Mouse (Mus musculus): ENCODE measurements around the gene Tmem150a. TPM values are rescaled to one million over a fixed set of nuclear protein-coding genes. Genes with fewer than 3 reads are reported as not detected.

Tmem150a gene
- polyA plus RNA-seq, 1 experiment from 2014 or later = 18.7 TPM

DNA sequence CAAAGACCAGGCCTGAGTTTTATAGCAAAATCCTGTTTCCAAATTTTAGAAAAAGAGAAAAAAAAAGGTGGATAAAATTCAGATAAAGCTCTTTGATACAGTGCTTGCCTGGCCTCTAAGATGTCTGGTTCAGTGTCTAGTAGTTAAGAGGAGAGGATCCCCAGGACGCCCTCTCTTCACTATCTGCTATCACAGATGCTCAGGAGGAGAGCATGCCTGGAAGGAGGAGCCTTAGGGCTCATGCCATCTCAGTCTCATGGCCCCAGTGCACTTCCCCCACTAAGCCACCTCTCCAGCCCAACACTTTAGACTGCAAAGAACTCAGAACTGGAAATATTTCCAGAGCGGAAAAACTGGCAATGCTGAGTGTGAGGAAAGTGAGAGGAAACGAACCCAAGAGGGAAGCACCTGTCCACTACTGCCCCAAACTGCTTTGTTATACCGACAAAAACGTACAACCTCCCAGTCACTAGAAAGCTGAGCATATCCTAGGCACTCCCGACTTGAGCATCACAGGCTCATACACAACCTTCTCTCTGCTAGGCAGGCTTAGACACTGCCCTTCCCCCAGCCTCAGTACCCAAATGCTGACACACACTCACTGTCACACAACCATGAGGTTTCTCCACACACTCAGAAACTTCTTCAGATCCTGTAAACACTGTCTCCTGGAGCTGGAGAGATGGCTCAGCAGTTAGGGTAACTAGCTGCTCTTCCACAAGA lies 31.3 kb upstream of the Tmem150a start:
- no peak overlapping the region for H3K27ac ChIP-seq (ENCODE audit: low read depth, low read length)
- H3K36me3 ChIP-seq (ENCODE audit: control insufficient read depth, insufficient read depth, low read length) = peaks cover 91% of the 10 kb centered on the region
- H3K4me2 ChIP-seq (replicated peaks; ENCODE audit: low read depth, low read length) = no peak overlapping the region
- H3K4me1 ChIP-seq (ENCODE audit: control insufficient read depth, insufficient read depth, low read length) = no peaks in the 10 kb centered on the region
- no peak for ATAC-seq (ENCODE audit: low FRiP score, low TSS enrichment)
- H3K9ac ChIP-seq (ENCODE audit: low read depth, low read length) = no peak overlapping the region
- no peaks in the 10 kb centered on the region for H3K27me3 ChIP-seq (ENCODE audit: control insufficient read depth, insufficient read depth, low read length)
- no peak overlapping the region for H3K4me3 ChIP-seq (ENCODE audit: low read length)
- no peaks in the 10 kb centered on the region for H3K9me3 ChIP-seq (ENCODE audit: control insufficient read depth, low read length)
- WGBS = 94% methylated on average over 6 of the region's 6 CpGs

- no peak for ATAC-seq (ENCODE audit: low FRiP score, low TSS enrichment)
- WGBS = 77% methylated on average over 6 of the region's 6 CpGs
- no peak overlapping the region for H3K4me2 ChIP-seq (replicated peaks; ENCODE audit: low read depth, low read length)
- no peaks in the 10 kb centered on the region for H3K27me3 ChIP-seq (ENCODE audit: control insufficient read depth, insufficient read depth, low read length)
- no peaks in the 10 kb centered on the region for H3K9me3 ChIP-seq (ENCODE audit: control insufficient read depth, low read length)
- no peaks in the 10 kb centered on the region for H3K4me1 ChIP-seq (ENCODE audit: control insufficient read depth, insufficient read depth, low read length)
- H3K27ac ChIP-seq (ENCODE audit: low read depth, low read length) = no peak overlapping the region
- H3K9ac ChIP-seq (ENCODE audit: low read depth, low read length) = no peak overlapping the region
- H3K36me3 ChIP-seq (ENCODE audit: control insufficient read depth, insufficient read depth, low read length) = peaks cover 82% of the 10 kb centered on the region
- H3K4me3 ChIP-seq (ENCODE audit: low read length) = no peak overlapping the region
Measured at GRCm38 (mm10) chr6:72326274-72326673, 29.0 kb upstream of the Tmem150a start.

DNA sequence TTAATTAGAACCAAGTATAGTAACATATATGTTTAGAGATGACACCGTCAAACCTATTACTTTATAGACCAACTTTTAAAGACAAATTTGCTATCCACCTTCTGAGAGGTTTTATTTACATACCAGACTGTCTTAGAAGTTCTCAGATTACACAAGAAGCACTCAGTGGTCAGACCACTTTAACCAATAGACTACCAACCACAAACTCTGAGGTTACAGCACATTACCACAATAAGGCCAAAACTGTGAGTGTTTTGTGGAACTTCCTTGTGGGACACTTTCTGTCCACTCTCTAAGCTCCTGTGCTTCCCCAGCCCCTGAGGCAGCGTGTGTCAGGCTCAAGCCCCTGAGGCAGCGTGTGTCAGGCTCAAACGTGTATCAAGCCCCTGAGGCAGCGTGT lies 26.2 kb upstream of the Tmem150a start:
- no peak overlapping the region for H3K4me2 ChIP-seq (replicated peaks; ENCODE audit: low read depth, low read length)
- WGBS = 93% methylated on average over 5 of the region's 5 CpGs
- ATAC-seq (ENCODE audit: low FRiP score, low TSS enrichment) = no peak
- H3K27me3 ChIP-seq (ENCODE audit: control insufficient read depth, insufficient read depth, low read length) = no peaks in the 10 kb centered on the region
- no peaks in the 10 kb centered on the region for H3K4me1 ChIP-seq (ENCODE audit: control insufficient read depth, insufficient read depth, low read length)
- H3K9ac ChIP-seq (ENCODE audit: low read depth, low read length) = no peak overlapping the region
- H3K9me3 ChIP-seq (ENCODE audit: control insufficient read depth, low read length) = no peaks in the 10 kb centered on the region
- H3K27ac ChIP-seq (ENCODE audit: low read depth, low read length) = no peak overlapping the region
- no peak overlapping the region for H3K4me3 ChIP-seq (ENCODE audit: low read length)
- H3K36me3 ChIP-seq (ENCODE audit: control insufficient read depth, insufficient read depth, low read length) = peaks cover 82% of the 10 kb centered on the region

DNA sequence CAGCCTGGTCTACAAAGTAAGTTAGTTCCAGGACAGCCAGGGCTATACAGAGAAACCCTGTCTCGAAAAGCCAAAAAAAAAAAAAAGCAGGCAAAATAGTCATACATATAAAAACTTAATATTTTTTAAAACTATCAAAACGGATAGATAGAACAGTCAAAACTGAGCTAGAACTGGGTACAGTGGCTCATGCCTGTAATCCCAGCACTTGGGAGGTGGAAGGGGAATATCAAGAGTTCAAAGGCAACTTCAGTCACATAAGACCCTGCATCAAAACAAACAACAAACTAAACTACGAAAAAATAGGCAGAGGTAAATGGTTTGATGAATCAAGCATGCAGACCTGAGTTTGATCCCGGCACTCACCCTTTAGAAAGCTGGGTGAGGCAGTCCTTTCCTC lies 25.1 kb upstream of the Tmem150a start:
- WGBS = 94% methylated on average over 4 of the region's 4 CpGs
- Histone ChIP-seq H3K4me2 (replicated peaks; ENCODE audit: low read depth, low read length) (no peak overlapping the region), H3K9me3 (ENCODE audit: control insufficient read depth, low read length) (no peaks in the 10 kb centered on the region), H3K4me1 (ENCODE audit: control insufficient read depth, insufficient read depth, low read length) (no peaks in the 10 kb centered on the region), H3K27ac (ENCODE audit: low read depth, low read length) (no peak overlapping the region), H3K9ac (ENCODE audit: low read depth, low read length) (no peak overlapping the region), H3K4me3 (ENCODE audit: low read length) (no peak overlapping the region), H3K36me3 (ENCODE audit: control insufficient read depth, insufficient read depth, low read length) (peaks cover 74% of the 10 kb centered on the region), H3K27me3 (ENCODE audit: control insufficient read depth, insufficient read depth, low read length) (no peaks in the 10 kb centered on the region)
- no peak for ATAC-seq (ENCODE audit: low FRiP score, low TSS enrichment)

- no peaks in the 10 kb centered on the region for H3K4me1 ChIP-seq (ENCODE audit: control insufficient read depth, insufficient read depth, low read length)
- peaks cover 78% of the 10 kb centered on the region for H3K36me3 ChIP-seq (ENCODE audit: control insufficient read depth, insufficient read depth, low read length)
- H3K27ac ChIP-seq (ENCODE audit: low read depth, low read length) = no peak overlapping the region
- no peak overlapping the region for H3K4me2 ChIP-seq (replicated peaks; ENCODE audit: low read depth, low read length)
- no peak for ATAC-seq (ENCODE audit: low FRiP score, low TSS enrichment)
- no peak overlapping the region for H3K4me3 ChIP-seq (ENCODE audit: low read length)
- H3K27me3 ChIP-seq (ENCODE audit: control insufficient read depth, insufficient read depth, low read length) = no peaks in the 10 kb centered on the region
- no peak overlapping the region for H3K9ac ChIP-seq (ENCODE audit: low read depth, low read length)
- no peaks in the 10 kb centered on the region for H3K9me3 ChIP-seq (ENCODE audit: control insufficient read depth, low read length)
- WGBS = 70% methylated on average over 5 of the region's 5 CpGs
Measured at GRCm38 (mm10) chr6:72333111-72333510, 22.1 kb upstream of the Tmem150a start.

DNA sequence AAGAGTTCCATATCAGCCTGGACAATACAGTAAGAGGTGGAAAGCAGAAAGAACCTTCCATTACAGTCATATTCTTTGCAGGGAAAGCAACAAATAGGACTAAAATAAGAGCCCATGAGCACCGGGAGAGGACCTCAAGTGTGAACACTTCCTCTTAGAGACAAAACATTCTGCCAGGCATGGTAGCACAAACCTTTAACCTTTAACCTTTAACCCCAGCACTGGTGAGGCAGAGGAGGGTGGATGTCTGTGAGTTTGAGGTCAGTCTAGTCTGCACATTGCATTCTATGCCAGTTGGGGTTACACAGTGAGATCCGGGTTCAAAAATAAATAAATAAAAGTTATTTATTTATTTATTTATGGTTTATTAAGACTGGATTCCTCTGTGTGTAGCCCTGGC lies 14.8 kb upstream of the Tmem150a start:
- H3K36me3 ChIP-seq (ENCODE audit: control insufficient read depth, insufficient read depth, low read length) = peaks cover 48% of the 10 kb centered on the region
- ATAC-seq (ENCODE audit: low FRiP score, low TSS enrichment) = no peak
- 57% methylated on average over 2 of the region's 2 CpGs for WGBS

DNA sequence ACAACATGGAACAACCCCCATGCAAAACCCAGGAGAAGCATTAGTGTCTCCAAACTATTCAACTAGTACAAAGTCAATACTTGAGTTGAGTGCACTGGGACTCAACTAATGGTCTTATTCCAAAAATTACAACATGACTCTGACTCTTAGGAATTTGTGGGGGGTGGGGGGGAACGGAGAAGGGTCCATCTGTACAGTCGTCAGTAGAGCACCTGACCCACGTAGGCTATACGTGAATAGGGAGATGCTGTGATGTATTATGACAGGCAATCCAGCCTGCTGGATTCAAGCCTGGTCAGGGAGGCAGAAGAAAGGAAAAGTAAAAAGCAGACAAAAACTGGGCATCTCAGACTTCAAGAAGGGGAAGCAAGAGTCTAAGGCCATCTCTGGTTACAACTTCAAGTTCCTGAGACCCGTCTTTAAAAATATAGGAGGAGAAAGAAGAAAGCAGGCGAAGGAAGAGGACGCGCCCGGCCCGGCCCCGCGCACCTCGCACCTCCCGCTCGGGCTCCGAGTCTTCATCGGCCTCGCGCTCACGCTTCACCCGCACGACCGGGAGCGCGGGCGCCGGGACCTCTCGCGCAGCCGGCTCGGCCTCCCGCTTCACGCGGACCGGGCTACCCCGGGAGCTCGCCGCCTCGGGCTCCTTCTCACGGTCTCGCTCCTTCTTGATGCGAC lies 10.7 kb upstream of the Tmem150a start:
- Histone ChIP-seq H3K9ac (ENCODE audit: low read depth, low read length) (peak overlapping the region; percentile 84), H3K9me3 (ENCODE audit: control insufficient read depth, low read length) (no peaks in the 10 kb centered on the region), H3K4me1 (ENCODE audit: control insufficient read depth, insufficient read depth, low read length) (peaks cover 25% of the 10 kb centered on the region), H3K4me2 (replicated peaks; ENCODE audit: low read depth, low read length) (peak overlapping the region; percentile 88), H3K27me3 (ENCODE audit: control insufficient read depth, insufficient read depth, low read length) (no peaks in the 10 kb centered on the region), H3K27ac (ENCODE audit: low read depth, low read length) (no peak overlapping the region), H3K36me3 (ENCODE audit: control insufficient read depth, insufficient read depth, low read length) (peaks cover 19% of the 10 kb centered on the region), H3K4me3 (ENCODE audit: low read length) (peak overlapping the region; percentile 86)
- ATAC-seq (ENCODE audit: low FRiP score, low TSS enrichment) = 0 out of 2 replicates have a peak, but pooled peaks have one; percentile 20
- under 1% methylated on average over 42 of the region's 42 CpGs for WGBS

More for the DNA sequence above, 14.8 kb upstream of the Tmem150a start:
- H3K9me3 ChIP-seq (ENCODE audit: control insufficient read depth, low read length) = no peaks in the 10 kb centered on the region
- peaks cover 14% of the 10 kb centered on the region for H3K4me1 ChIP-seq (ENCODE audit: control insufficient read depth, insufficient read depth, low read length)
- no peak overlapping the region for H3K4me3 ChIP-seq (ENCODE audit: low read length)
- no peak overlapping the region for H3K27ac ChIP-seq (ENCODE audit: low read depth, low read length)
- no peak overlapping the region for H3K9ac ChIP-seq (ENCODE audit: low read depth, low read length)
- H3K27me3 ChIP-seq (ENCODE audit: control insufficient read depth, insufficient read depth, low read length) = no peaks in the 10 kb centered on the region
- H3K4me2 ChIP-seq (replicated peaks; ENCODE audit: low read depth, low read length) = no peak overlapping the region

GRCm38 (mm10) chr6:72345074-72345567 lies 10.1 kb upstream of the Tmem150a start, which contains the start of gene Usp39:
Gene Usp39 (minus strand): TSS chr6:72345184.
- H3K36me3 ChIP-seq (ENCODE audit: control insufficient read depth, insufficient read depth, low read length) = peaks cover 19% of the 10 kb centered on the region
- H3K4me3 ChIP-seq (ENCODE audit: low read length) = peak within 1 kb of the TSS; percentile 86
- no peaks in the 10 kb centered on the region for H3K27me3 ChIP-seq (ENCODE audit: control insufficient read depth, insufficient read depth, low read length)
- ATAC-seq (ENCODE audit: low FRiP score, low TSS enrichment) = peak; percentile 70
- no peak within 1 kb of the TSS for H3K27ac ChIP-seq (ENCODE audit: low read depth, low read length)
- no peaks in the 10 kb centered on the region for H3K9me3 ChIP-seq (ENCODE audit: control insufficient read depth, low read length)
- WGBS = under 1% methylated on average over 30 of the region's 30 CpGs
- peak within 1 kb of the TSS; percentile 84 for H3K9ac ChIP-seq (ENCODE audit: low read depth, low read length)
- H3K4me1 ChIP-seq (ENCODE audit: control insufficient read depth, insufficient read depth, low read length) = peaks cover 25% of the 10 kb centered on the region
- H3K4me2 ChIP-seq (replicated peaks; ENCODE audit: low read depth, low read length) = peak within 1 kb of the TSS; percentile 88

DNA sequence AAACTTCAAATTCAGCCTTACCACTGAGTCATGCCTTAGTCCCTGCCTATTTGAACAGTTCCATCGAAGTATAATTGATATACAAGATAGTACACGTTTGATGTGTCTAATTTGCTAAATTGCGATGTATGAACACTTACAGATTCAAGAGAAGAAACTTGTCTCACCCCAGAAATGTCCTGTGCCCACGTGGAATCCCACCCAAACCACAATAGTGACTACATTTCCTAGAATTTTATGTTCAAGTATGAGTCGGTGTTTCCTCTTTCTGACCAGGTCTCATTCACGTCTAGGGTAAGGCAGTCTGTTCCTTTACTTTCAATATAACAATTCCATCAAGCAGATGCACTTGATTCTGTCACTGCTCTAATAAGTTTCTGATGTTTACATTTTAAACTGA lies 9.6 kb upstream of the Tmem150a start:
- no peak for ATAC-seq (ENCODE audit: low FRiP score, low TSS enrichment)
- Histone ChIP-seq H3K4me1 (ENCODE audit: control insufficient read depth, insufficient read depth, low read length) (peaks cover 25% of the 10 kb centered on the region), H3K4me2 (replicated peaks; ENCODE audit: low read depth, low read length) (peak overlapping the region; percentile 88), H3K4me3 (ENCODE audit: low read length) (peak overlapping the region; percentile 86), H3K27ac (ENCODE audit: low read depth, low read length) (no peak overlapping the region), H3K36me3 (ENCODE audit: control insufficient read depth, insufficient read depth, low read length) (peaks cover 24% of the 10 kb centered on the region), H3K27me3 (ENCODE audit: control insufficient read depth, insufficient read depth, low read length) (no peaks in the 10 kb centered on the region), H3K9me3 (ENCODE audit: control insufficient read depth, low read length) (no peaks in the 10 kb centered on the region), H3K9ac (ENCODE audit: low read depth, low read length) (no peak overlapping the region; the same call in 1 of the 2 replicates)
- 53% methylated on average over 6 of the region's 6 CpGs for WGBS
